10 mouse cellular contexts compared by ENCODE assay signal in genomic region chr1:20867241-20867902, GRCm38 (mm10). TPM values are rescaled to one million over a fixed set of nuclear protein-coding genes. Genes with fewer than 3 reads are reported as not detected.
DNase-seq lines count a peak whose midpoint lies in the region; ATAC-seq and TF ChIP-seq lines count a peak whose summit lies in the region.
"Had no signal": no experiment of that assay in that cellular context is flagged by ENCODE, and none has a peak within 500 bp of the region (broad histone marks: within the 10 kb centered on the region; RNA-seq: fewer than 3 reads in every experiment).

No protein-coding gene starts in this region.

- no peaks in the 10 kb centered on the region for H3K27me3 ChIP-seq in forebrain, embryonic 14.5 days (replicated peaks; ENCODE audit: control insufficient read depth, insufficient read depth, low read length)
- no peaks in the 10 kb centered on the region for H3K27me3 ChIP-seq in midbrain, embryonic 15.5 days (replicated peaks)
- H3K27me3 ChIP-seq in liver, postnatal 0 days (ENCODE audit: insufficient read depth, low read length): no peaks in the 10 kb centered on the region

- DNase-seq in cerebellum, adult 11 months: no peak
- DNase-seq in cerebellum, adult 18-20 months: peak; percentile 7 to 9
- peak; percentile 79 for DNase-seq in forebrain, embryonic 14.5 days (ENCODE audit: low spot score)
- no peak for DNase-seq in left cerebral cortex, adult 8-10 months (ENCODE audit: low spot score in 2 of 2)
- no peak for DNase-seq in liver, postnatal 0 days
- DNase-seq: kidney, adult 9 months; thymus, postnatal 14 days had no signal

- H3K36me3 ChIP-seq in forebrain, embryonic 14.5 days (ENCODE audit: control insufficient read depth, insufficient read depth, low read length): no peaks in the 10 kb centered on the region
- H3K36me3 ChIP-seq in midbrain, embryonic 15.5 days (replicated peaks): no peaks in the 10 kb centered on the region
- no peaks in the 10 kb centered on the region for H3K36me3 ChIP-seq in liver, postnatal 0 days (replicated peaks; ENCODE audit: insufficient read depth, low read length)

- H3K9me3 ChIP-seq in forebrain, embryonic 14.5 days (replicated peaks; ENCODE audit: control insufficient read depth, low read length): no peaks in the 10 kb centered on the region
- no peaks in the 10 kb centered on the region for H3K9me3 ChIP-seq in midbrain, embryonic 15.5 days
- no peaks in the 10 kb centered on the region for H3K9me3 ChIP-seq in liver, postnatal 0 days (ENCODE audit: low read length)

- no peak overlapping the region for H3K4me3 ChIP-seq in forebrain, embryonic 14.5 days (ENCODE audit: low read depth, low read length)
- H3K4me3 ChIP-seq in midbrain, embryonic 15.5 days: no peak overlapping the region
- H3K4me3 ChIP-seq in liver, postnatal 0 days (ENCODE audit: low read depth, low read length): no peak overlapping the region

- no peak overlapping the region for H3K4me2 ChIP-seq in forebrain, embryonic 14.5 days (ENCODE audit: low read length)
- no peak overlapping the region for H3K4me2 ChIP-seq in midbrain, embryonic 15.5 days
- no peak overlapping the region for H3K4me2 ChIP-seq in liver, postnatal 0 days (ENCODE audit: low read depth, low read length)

- H3K27ac ChIP-seq in forebrain, embryonic 14.5 days (ENCODE audit: low read depth, low read length): peak overlapping the region; percentile 67
- H3K27ac ChIP-seq in midbrain, embryonic 15.5 days: peak overlapping the region; percentile 16; the same call in 1 of the 2 replicates
- H3K27ac ChIP-seq in liver, postnatal 0 days (ENCODE audit: low read depth): no peak overlapping the region

- peak overlapping the region; percentile 25; the same call in 1 of the 2 replicates for H3K9ac ChIP-seq in forebrain, embryonic 14.5 days (ENCODE audit: low read length)
- no peak overlapping the region for H3K9ac ChIP-seq in midbrain, embryonic 15.5 days
- no peak overlapping the region for H3K9ac ChIP-seq in liver, postnatal 0 days (replicated peaks)

- peaks cover 16% of the 10 kb centered on the region for H3K4me1 ChIP-seq in forebrain, embryonic 14.5 days (ENCODE audit: control insufficient read depth, insufficient read depth, low read length)
- peaks cover 9% of the 10 kb centered on the region for H3K4me1 ChIP-seq in midbrain, embryonic 15.5 days
- H3K4me1 ChIP-seq in liver, postnatal 0 days (ENCODE audit: insufficient read depth): no peaks in the 10 kb centered on the region

- WGBS in forebrain, embryonic 14.5 days: 8% methylated on average over 8 of the region's 8 CpGs
- WGBS in midbrain, embryonic 15.5 days: 15% methylated on average over 8 of the region's 8 CpGs
- 69% methylated on average over 8 of the region's 8 CpGs for WGBS in liver, postnatal 0 days (ENCODE audit: insufficient replicate concordance)

- no peak for TF ChIP-seq EP300 in liver, postnatal 0 days (IDR thresholded peaks at IDR 0.05; ENCODE audit: low read depth)

- ATAC-seq in cerebellum, adult (ENCODE audit: insufficient number of reproducible peaks, low FRiP score, low TSS enrichment): peak; percentile 65
- peak; percentile 85 for ATAC-seq in forebrain, embryonic 14.5 days
- peak; percentile 90 for ATAC-seq in midbrain, embryonic 15.5 days (replicated peaks)
- ATAC-seq in liver, postnatal 0 days: no peak
- no peak for ATAC-seq in megakaryocyte-erythroid progenitor cell, adult 5-6 weeks (replicated peaks; ENCODE audit: low FRiP score, low TSS enrichment, poor library complexity, severe bottlenecking)

- TF ChIP-seq CTCF in liver, postnatal 0 days (IDR thresholded peaks at IDR 0.05; ENCODE audit: low read depth): no peak

RNA-seq across cellular contexts. Expression of gene Paqr8, which starts 23.0 kb away (rescaled TPM):
- 18.7 and 23.0 TPM in 2 replicates for polyA plus RNA-seq in forebrain, embryonic 14.5 days (2014; fragmentation: Nextera tagmentation; extraction: Ambion mirVana)
- 23.7 and 24.2 TPM in 2 replicates for polyA plus RNA-seq in midbrain, embryonic 15.5 days (2015; fragmentation: Nextera tagmentation; extraction: Ambion mirVana)
- 100 to 1,000 TPM in 3 of 4 experiments, 10 to 100 TPM in 1; 90.4 to 114 (median 108) TPM for total RNA-seq in left cerebral cortex, adult 8-10 months (2022)
- 0.18 and 0.21 TPM in 2 replicates for polyA plus RNA-seq in liver, postnatal 0 days (2015; fragmentation: Nextera tagmentation; extraction: Ambion mirVana)
- total RNA-seq in megakaryocyte-erythroid progenitor cell, adult 5-6 weeks (2014; fragmentation: Nextera tagmentation): 0.37 and 2.0 TPM in 2 replicates
- 1.6 and 2.9 TPM in 2 replicates for total RNA-seq in megakaryocyte-erythroid progenitor cell, adult 5-6 weeks (2017)

RNA-seq across cellular contexts. Expression of gene Mcm3, which starts 47.3 kb away (rescaled TPM):
- 64.0 and 79.4 TPM in 2 replicates for polyA plus RNA-seq in forebrain, embryonic 14.5 days (2014; fragmentation: Nextera tagmentation; extraction: Ambion mirVana)
- 18.9 and 20.5 TPM in 2 replicates for polyA plus RNA-seq in midbrain, embryonic 15.5 days (2015; fragmentation: Nextera tagmentation; extraction: Ambion mirVana)
- 1 to 10 TPM; 2.7 to 5.1 (median 4.4) TPM for total RNA-seq in left cerebral cortex, adult 8-10 months (2022)
- 46.9 and 55.3 TPM in 2 replicates for polyA plus RNA-seq in liver, postnatal 0 days (2015; fragmentation: Nextera tagmentation; extraction: Ambion mirVana)
- total RNA-seq in megakaryocyte-erythroid progenitor cell, adult 5-6 weeks (2014; fragmentation: Nextera tagmentation): 439 and 485 TPM in 2 replicates
- total RNA-seq in megakaryocyte-erythroid progenitor cell, adult 5-6 weeks (2017): 290 and 302 TPM in 2 replicates

Comparison
In these comparisons a context has a peak if more than half of its experiments do, and no peak if none do; other contexts are left out.
1. DNase-seq: peak in cerebellum, adult 18-20 months (2 of 2) and forebrain, embryonic 14.5 days (single experiment); none in cerebellum, adult 11 months (single experiment), left cerebral cortex, adult 8-10 months (0 of 2) and liver, postnatal 0 days (single experiment).
2. ATAC-seq: peak in cerebellum, adult (single experiment), forebrain, embryonic 14.5 days (single experiment) and midbrain, embryonic 15.5 days (single experiment); none in liver, postnatal 0 days (single experiment) and megakaryocyte-erythroid progenitor cell, adult 5-6 weeks (single experiment).
3. RNA of gene Paqr8, which starts 23.0 kb away (polyA plus RNA-seq): 23.7 to 24.2 TPM in midbrain, embryonic 15.5 days and 18.7 to 23.0 TPM in forebrain, embryonic 14.5 days; 0.18 to 0.21 TPM in liver, postnatal 0 days; every median in the first group is over 10 times any median in the second.